Mouse (Mus musculus) brain, embryonic 14.5 days (tissue): ENCODE measurements around the gene Tmem14c. TPM values are rescaled to one million over a fixed set of nuclear protein-coding genes. Genes with fewer than 3 reads are reported as not detected.
"Not testable (repeated sequence)": the region's sequence is repeated elsewhere in the genome, so short reads cannot be mapped to it uniquely, and the experiment has no call there.

Source experiments
- DNase-seq: peaks from one replicate; pipeline ENCODE4 v3.0.0-alpha.2; 2011; ENCODE audit warnings: low read depth
- CTCF ChIP-seq: fragments of 200-500 bp; IDR thresholded peaks from 2 replicates; pipeline ENCODE4 v1.5.1; 2012; ENCODE audit warnings: inconsistent platforms, mild to moderate bottlenecking, moderate library complexity, borderline replicate concordance; ENCODE audit not compliant: insufficient read depth, insufficient read length; ENCODE audit errors: extremely low read depth
- POLR2A ChIP-seq: fragments of 200-500 bp; IDR thresholded peaks from 2 replicates; pipeline ENCODE4 v1.6.1; 2012; ENCODE audit warnings: mild to moderate bottlenecking, inconsistent platforms, borderline replicate concordance; ENCODE audit not compliant: poor library complexity, insufficient read depth, insufficient read length, severe bottlenecking; ENCODE audit errors: extremely low read depth
- polyA plus RNA-seq: library from polyadenylated mRNA; depleted of rRNA; stranded (reverse); fragments of >200 nt; gene quantifications from 2 replicates; pipeline ENCODE4 v1.2.3, GENCODE M21; 2012; rRNA removed

Tmem14c gene
- polyA plus RNA-seq: 69.9 and 84.6 TPM in 2 replicates

DNA sequence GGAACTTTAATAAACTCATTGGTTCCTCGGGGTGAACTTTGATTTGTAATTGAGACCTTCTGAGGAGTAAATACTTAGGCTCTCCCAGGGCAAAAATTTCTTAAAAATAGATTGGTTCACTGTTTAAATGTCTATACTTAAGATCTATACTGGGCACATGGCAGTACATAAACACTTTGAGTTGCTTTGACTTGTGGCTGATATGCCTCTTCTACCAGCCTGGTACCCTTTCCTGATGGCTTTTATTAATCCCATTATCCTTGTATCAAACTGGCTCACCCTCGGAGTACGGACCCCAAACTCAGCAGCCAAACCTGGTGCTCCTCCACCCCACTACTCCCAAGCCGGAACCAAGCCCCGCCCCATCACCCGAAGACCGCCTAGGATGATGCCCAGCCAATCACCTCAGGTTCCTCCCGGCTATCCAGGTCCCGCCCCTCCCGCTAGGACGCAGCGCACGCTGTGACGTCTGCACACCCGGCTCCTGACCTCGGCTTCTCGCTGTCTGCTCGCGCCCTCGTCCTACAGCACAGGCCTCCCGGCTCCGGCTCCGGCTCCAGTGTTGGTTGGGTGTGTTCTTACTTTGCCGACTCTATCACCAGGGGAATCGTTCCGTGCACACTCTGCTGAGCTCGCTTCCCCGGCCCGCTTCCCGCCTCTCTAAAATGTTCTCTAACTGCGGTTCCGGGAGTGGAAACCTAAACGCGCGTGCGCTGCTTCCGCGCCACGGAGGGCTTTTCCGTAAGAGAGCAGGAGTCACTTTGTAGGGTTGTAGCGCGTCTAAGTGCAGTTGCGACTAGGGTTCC is at the start of gene Tmem14c:
Gene Tmem14c (plus strand): TSS at position 464 of the 806 bp plus-strand sequence.
- DNase-seq: peak; percentile 97
- TF ChIP-seq CTCF (no peak), POLR2A (peak; percentile 49; the same call in 1 of the 2 replicates)

DNA sequence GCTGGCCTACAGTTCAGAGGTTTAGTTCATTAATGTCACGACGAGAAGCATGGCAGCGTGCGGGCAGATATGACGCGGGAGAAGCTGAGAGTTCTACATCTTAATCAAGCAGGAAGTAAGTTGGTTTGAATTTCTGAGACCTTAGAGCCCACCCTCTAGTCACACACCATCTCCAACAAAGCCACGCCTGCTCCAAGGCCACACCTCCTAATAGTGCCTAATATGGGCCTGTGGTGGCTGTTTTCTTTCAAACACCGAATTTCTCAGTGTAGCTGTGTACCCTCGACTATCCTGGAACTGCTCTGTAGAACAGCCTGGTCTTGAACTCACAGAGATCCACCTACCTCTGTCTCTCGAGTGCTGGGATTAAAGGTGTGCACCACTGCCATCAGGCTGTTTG is 48.5 kb upstream of the Tmem14c start:
- DNase-seq: no peak

DNA sequence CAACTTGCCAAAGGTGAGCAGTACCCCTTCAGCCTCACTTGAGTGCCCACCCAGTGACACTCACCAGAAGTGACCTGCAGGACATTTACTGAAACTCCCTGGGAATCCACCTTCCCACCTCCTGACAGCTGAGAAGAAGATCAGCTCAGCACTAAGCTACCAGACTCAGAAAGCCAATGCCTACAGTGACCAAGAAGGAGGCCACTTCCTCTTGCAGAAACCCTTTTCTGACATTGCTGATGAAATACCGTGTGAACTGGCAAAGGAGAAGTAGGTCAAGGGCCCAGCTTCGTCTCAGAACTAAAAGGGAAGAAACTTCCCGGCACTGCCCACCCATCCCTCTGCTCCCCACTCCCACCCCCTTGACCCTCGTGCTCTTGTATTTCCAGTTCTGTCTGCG is 47.5 kb upstream of the Tmem14c start:
- TF ChIP-seq CTCF (no peak), POLR2A (no peak)
- DNase-seq: no peak

More for the DNA sequence above, 48.5 kb upstream of the Tmem14c start:
- TF ChIP-seq CTCF (no peak), POLR2A (no peak)

DNA sequence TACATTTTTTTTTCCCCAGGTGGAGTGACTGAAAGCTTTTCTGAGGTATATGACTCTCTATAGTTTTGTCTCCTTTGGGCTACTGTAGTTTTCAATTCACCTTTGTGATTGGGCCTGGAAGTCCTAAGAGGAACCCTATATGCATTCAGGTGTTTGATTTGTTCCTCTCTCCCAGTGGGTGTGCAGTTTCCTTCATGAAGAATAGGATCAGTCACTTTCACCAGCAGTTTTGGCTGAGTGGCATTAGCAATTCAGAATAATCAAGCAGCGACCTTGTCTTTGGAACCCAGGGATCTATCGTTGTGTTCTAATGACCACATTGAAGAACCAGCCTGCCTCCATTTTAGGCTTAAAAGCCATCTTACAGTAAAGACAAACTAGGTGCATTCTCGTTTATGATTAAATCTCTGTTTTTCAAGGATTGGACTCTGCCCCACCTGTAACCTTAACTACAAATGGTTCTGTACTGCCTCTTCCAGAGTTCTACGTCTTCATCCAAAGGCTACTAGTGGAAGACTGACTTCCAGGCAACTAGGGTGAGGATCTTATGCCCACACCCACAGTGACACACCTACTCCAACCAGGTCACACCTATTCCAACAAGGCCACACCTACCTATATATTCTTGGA is 46.2 kb upstream of the Tmem14c start:
- TF ChIP-seq POLR2A (no peak), CTCF (no peak)
- DNase-seq: no peak

DNA sequence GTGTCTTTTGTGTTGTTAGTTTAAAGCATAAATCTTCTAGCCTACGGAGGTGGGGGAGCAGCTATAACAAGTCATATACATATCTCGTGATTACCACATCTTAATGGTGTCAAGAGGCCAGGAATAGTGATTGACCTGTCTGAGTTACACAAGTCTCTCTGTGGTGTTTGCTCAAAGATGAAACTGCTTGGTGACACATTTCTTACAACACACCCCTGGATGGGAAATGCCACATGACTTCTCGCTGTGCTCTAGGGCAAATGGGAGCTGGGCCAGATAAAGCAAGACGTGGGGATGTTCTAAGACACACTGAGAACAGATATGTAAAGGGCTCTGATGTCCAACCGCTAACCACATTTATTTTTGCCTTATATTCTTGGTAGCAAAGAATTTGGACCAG is 44.8 kb upstream of the Tmem14c start:
- no peak for DNase-seq
- TF ChIP-seq CTCF: no peak
- TF ChIP-seq POLR2A: no peak

DNA sequence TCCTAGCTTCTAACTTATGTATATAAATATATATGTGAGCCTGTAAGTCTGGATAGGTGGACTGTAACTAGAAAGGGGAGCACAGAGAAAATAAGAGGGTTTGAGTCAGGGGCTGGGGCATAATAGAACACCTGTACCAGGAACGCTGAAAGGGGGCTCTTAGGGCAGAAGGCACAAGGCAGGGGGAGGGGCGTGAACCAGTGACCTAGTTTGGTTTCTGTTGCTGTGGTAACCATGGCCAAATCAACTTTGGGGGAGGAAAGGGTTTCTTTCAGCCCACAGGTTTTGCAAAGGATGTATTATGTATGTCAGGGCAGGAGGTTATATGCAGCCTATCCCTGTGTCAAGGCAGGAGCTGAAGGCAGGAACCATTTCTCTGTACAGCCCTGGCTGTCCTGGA is 44.3 kb upstream of the Tmem14c start:
- no peak for DNase-seq
- no peak for TF ChIP-seq POLR2A
- no peak for TF ChIP-seq CTCF

DNA sequence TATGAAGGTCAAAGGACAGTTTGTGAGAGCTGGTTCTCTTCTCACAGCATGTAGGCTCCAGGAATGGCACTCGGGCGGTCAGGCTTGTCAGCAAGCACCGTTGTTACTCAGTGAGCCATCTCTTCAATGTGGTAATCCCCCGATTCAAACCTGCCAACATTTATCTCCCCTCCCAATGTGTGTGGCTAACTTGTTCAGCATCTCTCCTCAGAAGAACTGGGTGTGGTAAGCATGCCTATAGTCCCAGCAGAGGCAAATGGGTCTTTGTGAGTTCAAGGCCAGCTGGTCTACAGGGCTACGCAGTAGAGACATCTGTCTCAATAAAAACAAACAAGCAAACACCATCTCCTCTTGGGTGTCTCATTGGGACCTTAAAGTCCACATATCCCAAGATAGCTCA is 43.1 kb upstream of the Tmem14c start:
- TF ChIP-seq CTCF: no peak
- no peak for TF ChIP-seq POLR2A
- DNase-seq: no peak

DNA sequence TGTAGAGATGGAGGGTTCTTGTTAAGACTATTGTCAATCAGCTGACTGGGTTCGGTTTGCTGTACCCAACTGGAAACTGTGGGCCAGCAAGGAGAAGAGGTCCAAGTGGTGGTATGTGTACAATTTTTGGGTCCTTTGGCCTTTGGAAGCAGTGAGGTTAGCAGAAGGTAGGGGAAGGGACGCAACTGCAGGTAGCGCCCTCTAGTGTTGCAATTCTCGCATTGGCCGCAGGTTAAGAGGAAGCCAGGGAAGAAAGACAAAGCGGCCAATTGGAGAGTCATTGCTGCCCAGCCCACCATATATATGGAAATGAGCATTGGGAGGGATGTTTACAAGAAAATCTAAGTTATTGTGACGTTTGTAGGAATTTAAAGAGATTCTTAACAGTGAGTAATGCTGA is 38.5 kb upstream of the Tmem14c start:
- DNase-seq: peak; percentile 22

DNA sequence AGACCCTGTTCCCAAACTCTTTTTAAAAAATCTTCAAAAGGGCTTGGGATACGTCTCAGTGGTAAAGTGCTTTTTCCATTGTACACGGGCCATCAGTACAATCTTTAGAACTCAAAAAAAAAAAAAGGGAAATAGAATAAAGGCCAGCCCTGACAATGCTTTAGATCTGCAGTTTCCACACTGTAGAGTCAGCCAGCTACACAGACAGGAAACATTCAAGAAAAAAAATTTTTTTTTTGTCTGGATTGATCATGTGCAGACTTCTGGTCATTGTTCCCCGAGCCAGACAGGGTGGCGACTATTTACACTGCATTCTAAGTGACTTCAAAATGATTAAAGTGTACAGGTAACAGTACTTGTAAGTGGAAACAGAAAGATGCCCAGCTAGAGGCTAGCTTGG is 37.4 kb upstream of the Tmem14c start:
- TF ChIP-seq POLR2A: no peak
- TF ChIP-seq CTCF: no peak

More for the DNA sequence above, 38.5 kb upstream of the Tmem14c start:
- TF ChIP-seq CTCF (peak; percentile 60), POLR2A (no peak)

DNA sequence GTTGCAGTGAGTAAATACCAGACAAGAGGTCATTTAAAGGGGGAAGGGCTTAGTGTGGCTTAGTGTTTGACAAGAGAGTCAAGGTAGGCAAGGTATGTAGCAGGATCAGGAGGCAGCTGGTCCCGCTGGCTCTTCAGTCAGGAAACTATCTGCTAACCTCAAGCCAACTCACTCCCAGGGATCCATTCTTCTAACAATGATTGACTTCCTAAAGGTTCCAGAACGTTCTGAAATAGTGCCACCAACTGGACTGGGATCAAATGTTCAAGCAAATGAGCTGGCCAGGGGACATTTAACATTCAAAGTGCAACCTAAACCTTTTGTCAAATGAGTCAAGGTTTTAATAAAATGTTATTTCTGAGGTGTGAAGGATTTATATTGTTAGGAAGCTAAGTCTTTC is 36.8 kb upstream of the Tmem14c start:
- no peak for TF ChIP-seq CTCF

More for the DNA sequence above, 37.4 kb upstream of the Tmem14c start:
- no peak for DNase-seq

DNA sequence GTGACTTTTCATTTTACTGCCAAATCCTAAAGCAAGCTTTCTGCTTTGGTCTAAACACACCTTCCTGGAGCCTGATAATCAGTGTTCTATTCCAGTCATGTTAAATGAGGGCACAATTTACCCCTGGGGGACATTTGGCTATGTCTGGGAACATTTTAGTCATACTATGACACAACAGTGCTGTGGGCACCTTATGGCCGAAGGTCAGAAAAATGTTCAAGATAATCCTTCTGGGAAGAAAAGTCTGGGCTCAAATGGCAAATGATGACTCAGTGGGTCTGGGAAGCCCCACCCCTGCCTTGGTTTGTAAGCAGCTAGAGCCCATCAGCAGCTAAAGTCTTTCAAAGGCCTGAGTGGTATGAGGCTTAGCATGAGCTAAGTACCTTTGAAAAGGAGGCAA is 33.3 kb upstream of the Tmem14c start:
- DNase-seq: no peak
- TF ChIP-seq CTCF (no peak), POLR2A (no peak)

More for the DNA sequence above, 36.8 kb upstream of the Tmem14c start:
- no peak for DNase-seq

DNA sequence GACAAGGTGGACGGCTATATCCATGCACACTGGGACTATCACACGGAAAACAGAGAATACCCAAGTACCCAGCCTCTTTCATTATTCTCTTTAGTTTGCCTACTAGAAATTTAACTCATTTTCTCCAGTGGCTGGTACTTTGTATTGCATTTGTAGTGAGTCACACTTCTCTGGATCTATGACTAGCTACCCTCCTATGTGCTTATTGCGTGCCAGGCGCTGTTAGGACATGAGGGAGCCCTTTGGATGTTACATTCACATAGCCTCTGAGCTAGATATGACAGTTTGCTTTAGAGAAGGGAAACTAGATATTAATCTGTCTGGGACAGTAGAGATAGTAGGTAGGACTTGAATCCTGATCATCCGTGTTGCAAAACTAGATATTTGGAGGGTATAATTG is 30.0 kb upstream of the Tmem14c start:
- TF ChIP-seq POLR2A (no peak), CTCF (no peak)
- no peak for DNase-seq

DNA sequence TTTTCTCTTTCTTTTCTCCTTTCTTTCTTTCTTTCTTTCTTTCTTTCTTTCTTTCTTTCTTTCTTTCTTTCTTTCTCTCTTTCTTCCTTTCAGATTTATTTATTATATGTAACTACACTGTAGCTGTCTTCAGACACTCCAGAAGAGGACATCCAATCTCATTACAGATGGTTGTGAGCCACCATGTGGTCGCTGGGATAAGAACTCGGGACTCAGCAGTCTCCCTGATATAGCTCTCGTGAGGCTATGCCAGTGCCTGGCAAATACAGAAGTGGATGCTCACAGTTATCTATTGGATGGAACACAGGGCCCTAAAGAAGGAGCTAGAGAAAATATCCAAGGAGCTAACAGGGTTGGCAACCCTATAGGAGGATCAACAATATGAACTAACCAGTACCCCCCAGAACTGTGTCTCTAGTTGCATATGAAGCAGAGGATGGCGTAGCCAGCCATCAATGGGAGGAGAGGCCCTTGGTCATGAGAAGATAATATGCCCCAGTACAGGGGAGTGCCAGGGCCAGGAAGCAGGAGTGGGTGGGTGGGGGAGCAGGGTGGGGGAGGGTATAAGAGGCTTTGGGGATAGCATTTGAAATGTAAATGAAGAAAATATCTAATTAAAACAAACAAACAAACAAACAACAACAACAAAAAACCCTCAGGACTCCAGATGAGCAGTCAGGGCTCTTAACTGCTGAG is 28.3 kb upstream of the Tmem14c start:
- DNase-seq: not testable (repeated sequence)
